Mouse (Mus musculus) adrenal gland, adult (tissue): Measurements from ENCODE around the gene Ucp2.

Experiments
- DNase-seq, 2 experiments: peaks; one replicate each; pipeline ENCODE4 v3.0.0; 2022 to 2023; ENCODE audit warnings: low spot score in 1 of 2; ENCODE audit not compliant: inconsistent age in 2 of 2

Gene Ucp2

DNA sequence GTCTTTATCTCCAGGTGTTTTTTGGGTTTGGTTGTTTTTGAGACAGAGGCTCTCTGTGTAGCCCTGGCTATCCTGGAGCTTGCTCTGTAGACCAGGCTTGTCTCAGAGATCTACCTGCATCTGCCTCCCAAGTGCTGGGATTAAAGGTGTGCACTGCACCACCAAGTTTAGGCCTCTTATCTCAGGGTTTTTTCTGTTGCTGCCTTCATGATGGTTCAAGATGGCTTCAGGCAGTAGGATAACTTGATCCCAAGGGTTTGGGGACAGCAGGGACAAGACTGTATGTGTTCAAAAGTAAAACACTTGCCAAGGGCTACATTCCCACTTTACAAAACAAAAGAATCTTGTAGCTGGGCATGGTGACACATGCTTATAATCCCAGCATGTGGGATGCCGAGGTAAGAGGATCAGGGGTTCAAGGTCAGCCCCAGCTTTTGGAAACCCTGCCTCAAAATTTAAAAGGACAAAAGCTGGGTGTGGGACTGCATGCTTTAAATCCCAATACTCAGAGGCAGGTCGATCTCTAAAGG is 8.8 kb downstream of the Ucp2 start:
- no peak for DNase-seq

DNA sequence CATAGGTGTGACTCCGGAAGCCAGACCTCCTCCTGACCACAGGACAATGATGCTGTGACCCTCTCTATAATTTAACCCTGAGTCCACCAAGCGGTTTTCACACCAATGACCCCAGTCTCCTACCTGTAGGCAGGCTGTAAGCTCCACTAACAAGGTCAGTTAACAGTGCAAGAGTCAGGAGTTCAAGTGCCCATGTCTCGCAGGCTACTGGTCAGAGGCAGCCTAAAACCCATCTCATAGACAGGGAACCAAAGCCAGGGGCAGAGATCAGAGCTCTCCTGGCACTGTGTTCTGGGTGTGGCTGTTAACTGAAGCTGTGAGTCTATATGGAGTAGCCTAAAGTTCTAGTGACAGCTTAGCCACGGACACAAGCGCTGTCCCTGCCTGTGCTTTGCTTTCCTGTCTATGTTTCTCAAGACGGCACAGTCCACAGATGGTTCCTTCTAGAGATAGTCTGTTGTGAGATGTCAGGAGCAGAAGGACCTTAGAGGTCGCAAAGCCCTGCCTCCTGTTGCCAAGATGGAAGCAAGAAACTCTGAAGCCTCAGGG is 9.3 kb downstream of the Ucp2 start:
- peak in 1 of 2 experiments; percentile 45 for DNase-seq

DNA sequence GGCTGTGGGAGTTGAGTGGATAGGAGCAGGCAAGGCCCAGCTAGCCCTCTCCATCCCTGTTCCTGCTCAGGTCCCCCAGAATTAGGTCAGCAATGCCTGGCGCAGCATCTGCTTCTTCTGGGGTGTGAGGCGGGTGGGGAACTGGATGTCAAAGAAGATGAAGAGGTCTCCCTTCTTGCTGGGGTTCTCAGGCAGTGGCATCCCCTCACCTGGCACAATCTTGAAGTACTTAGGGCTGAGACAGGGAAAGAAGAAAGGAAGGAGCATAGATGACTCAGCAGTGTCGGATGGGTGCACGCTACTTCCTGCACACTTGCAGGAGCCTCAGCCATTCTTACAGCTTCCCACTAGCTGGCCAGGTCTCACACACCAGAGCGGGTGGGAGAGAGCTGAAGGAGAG is 9.9 kb downstream of the Ucp2 start:
- no peak for DNase-seq

DNA sequence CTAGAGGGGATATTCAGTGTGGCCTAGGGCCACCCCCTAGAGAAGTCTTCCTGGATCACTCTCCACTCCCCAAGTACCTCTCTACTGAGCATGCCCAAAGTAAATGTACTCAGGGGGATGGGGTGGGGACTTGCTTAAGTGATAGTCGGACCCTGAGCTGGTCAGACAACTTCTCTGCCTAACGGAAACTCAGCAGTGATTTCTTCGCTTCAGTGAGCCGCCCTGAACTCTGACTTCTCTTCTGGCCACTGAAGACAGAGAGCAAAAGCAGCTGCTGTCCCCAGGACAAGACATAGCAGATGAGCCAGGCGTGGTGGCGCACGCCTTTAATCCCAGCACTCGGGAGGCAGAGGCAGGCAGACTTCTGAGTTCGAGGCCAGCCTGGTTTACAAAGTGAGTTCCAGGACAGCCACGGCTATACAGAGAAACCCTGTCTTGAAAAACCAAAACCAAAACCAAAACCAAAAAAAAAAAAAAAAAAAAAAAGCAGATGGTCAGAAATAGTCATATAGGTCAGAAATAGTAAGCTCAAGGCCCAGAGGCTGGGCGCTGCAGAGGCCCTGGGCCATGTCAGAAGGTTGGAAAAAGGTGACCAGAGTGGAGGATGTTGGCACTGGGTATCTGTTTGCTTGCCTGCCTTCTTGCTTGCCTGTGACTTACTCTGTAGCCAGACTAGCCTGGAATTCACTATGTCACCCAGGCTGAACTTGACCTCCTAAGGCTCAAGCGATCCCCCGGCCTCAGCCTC is 11.8 kb downstream of the Ucp2 start:
- no peak for DNase-seq

DNA sequence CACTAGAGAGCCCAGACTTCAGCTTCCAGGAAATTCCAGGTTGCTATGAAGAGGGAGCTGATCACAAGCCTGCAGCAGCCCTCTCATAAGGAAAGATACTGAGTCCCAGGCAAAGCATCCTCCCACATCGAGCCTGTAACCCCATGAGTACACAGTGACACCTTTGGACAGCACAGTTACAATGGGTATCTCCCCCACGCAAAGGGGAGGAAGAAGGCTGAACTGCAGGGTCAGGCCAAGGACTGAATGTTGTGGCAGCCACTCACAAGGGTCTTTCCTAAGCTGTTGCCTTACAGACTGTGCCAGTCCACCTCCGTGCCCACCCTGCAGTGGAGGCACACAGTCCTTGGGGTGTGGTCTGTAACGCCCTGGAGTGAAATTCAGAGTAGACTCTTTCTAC is 13.4 kb downstream of the Ucp2 start:
- no peak for DNase-seq

DNA sequence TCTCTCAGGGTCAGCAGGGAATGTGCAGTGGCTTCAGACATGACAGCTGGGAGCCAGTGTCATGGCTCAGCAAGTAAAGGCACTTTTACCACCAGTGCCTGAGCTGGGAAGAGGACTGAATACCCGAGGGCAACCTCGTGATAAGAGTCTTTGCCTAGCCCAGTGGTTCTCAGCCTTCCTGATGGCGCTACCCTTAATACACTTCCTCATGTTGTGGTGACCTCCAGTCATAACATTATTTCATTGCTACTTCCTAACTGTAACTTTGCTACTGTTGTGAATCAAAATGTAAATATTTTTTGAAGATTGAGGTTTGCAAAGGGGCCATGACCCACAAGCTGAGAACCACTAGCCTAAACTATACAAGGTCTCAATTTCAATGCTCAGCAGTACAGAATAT is 15.5 kb downstream of the Ucp2 start:
- DNase-seq, result no peak

DNA sequence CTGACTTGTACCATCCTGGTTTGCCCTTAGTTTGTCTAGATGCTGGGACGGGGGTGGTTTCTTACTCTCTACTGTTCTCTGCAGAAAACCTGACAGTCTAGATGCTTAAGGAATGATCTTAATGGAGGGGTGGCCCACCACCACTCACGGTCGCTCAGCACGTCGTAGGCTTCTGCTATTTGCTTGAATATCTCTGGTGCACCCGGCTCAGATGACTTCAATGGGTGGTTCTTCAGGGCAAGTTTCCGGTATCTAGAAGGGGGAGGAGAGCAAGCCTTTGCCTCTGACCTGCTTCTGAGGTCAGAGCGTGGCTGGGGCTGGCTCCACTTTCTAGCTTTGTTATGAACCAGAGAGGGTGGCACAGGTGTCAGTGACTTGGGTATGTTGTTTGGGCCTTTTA is 18.5 kb downstream of the Ucp2 start:
- DNase-seq, result no peak

DNA sequence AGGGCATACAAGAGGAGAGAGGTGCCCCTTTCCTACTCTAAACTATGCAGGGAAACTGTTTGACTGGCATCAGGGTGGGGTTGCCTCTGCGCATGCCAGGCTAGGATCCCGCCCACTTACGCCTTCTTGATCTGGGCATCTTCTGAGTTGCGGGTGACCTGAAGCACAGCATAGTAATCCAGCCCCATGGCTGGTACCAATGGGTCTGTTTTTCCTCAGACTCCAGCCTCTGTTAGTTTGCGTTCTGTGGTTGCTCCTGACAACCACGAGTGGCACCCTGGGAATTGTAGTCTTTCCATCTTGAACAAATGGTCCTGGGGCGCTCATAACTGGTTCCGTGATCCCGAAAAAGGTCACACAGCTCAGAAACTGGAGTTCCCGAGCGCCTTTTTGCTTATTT is 21.4 kb downstream of the Ucp2 start, which contains the start of gene Dnajb13:
Gene Dnajb13, minus strand, starts transcription at position 388 of the 400 bp plus-strand sequence.
- peak in 1 of 2 experiments; percentile 31 for DNase-seq

DNA sequence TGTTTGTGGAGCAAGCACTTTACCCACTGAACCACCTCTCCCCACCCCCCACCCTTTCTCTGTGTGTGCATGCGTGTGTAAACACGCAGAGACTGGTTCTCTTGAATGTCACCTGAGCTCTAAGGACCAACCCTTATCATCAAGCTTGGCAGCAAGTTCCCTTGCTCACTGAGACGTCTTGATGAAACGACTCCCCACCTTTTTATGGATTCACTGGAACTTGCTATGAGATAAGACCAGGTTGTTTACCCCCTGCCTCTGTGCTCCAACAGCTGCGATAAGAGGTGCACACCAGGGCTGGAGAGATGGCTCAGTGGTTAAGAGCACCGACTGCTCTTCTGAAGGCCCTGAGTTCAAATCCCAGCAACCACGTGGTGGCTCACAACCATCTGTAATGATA is 27.1 kb downstream of the Ucp2 start:
- DNase-seq, result no peak

DNA sequence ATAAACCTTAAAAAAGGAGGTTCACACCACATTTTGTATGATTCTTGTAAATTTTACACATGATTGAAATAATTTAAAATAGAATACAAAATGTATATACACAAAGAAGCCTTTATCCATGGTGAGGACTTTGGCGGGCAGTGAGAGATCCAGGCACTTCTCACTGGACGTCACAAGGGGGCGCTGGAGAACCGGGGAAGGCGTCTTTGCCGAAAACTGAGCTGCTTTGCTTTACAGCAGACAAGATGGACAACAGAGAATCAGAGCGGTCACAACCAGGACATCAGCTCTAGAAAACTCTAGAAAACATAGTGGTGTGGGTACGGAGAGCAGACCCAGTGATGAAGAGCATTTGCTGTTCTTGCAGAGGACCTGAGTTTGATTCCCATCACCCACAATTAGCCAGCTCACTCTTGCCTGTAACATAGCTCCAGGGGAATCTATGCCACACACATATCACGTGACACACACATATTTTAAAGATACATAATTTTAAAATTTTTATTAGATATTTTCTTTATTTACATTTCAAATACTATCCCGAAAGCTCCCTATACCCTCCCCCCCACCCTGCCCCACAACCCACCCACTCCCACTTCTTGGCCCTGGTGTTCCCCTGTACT is 27.6 kb downstream of the Ucp2 start:
- peak; percentile 81 to 92 for DNase-seq

DNA sequence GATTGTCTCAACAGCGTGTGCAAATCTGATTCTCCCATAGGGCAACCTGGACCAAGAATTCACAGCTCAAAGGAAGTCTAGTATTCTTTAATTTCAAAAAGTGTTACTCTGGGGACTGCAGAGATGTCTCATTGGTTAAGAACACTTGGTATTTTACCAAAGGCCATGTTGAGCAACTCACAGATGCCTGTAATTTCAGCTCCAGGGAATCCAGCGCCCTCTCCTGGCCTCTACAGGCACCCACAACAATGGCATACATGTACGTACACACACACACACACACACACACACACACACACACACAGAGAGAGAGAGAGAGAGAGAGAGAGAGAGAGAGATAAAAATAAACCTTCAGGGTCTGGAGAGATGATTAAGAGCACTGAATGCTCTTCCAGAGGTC is 29.1 kb downstream of the Ucp2 start:
- no peak for DNase-seq

DNA sequence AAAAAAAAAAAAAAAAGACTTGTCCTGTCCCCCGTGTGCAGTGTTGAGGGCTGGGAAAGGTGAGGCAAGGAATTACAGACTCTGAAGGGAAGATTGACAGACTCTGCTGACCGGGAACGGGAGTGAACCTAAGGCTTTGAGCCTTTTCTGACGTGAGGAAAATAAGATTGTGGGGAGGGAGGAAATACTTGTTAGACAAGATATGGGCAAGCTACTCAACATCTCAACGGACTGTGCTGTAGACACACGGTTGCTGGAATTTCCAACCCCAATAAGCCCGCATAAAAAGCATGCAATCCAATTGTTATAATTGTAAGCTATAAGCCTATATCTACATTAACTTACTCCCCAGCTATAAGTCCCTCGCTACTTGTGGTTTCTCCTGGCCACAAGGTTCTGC is 31.5 kb downstream of the Ucp2 start:
- DNase-seq, result no peak

DNA sequence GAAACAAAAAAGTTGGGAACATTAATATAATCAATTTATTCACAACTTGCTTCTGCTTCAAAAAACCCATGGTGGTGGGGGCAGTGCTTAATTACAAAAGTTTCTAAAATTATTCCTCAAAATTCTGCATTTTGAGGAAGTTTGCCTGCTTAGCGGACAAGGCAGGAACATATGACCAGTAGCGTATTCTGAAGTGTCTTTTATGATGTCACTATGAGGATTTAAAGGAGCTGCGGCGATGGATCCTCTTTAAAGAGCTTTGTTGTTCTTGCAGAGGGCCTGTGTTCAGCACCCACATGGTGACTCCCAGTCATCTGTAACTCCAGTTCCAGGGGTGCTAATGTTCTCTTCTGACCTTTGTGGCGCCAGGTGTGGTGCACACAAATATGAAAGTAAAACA is 37.6 kb downstream of the Ucp2 start:
- DNase-seq, result no peak

DNA sequence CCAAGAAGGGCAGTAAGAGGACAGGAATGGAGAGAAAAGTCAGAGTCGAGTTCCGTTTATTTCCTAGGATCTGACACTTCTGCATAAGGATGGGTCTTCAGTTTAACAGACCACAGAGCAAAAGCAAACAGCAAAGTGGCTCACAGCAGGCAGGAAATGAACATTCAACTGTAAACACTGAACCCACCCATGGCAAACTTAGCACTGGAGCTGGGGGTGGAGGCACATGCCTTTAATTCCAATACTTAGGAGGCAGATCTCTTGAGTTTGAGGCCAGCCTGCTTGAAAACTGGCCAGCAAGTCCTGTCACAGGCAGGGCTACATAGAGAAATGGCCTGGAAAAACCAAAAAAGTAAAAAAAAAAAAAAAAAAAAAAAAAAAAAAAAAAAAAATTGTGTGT is 40.4 kb downstream of the Ucp2 start:
- no peak for DNase-seq

DNA sequence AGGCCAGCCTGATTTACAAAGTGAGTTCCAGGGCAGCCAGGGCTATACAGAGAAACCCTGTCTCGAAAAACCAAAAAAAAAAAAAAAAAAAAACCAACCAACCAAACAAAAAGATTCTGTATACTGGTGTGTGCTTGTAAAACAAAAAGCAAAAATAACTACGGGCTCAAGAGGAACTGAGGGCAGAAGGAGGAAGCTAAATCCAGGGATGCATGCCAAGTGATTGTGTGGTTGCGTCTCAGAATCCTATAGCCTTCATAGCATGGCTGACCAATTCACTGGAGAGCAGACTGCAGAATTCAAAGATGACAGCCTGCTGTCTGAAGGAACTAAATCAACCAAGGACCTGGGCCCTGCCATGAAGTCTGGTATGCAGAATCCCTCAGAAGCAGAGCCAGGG is 41.1 kb downstream of the Ucp2 start:
- DNase-seq, result no peak

DNA sequence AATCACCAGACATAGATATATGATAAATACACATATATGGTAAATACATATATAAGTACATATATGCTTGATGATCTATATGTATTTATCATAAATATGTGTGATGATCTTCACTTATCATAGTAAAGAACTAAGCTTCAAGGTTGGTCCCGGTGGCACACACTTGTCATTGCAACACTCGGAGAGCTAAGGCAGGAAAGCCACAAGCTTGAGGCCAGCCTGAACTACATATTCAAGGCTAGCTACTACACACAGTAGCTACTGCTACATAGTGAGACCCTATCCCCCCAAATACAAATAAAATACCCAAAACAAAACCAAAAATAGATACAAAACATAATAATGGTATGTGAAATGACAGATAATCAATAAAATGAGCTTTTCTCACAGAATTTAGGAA is 42.7 kb downstream of the Ucp2 start:
- DNase-seq, result no peak

DNA sequence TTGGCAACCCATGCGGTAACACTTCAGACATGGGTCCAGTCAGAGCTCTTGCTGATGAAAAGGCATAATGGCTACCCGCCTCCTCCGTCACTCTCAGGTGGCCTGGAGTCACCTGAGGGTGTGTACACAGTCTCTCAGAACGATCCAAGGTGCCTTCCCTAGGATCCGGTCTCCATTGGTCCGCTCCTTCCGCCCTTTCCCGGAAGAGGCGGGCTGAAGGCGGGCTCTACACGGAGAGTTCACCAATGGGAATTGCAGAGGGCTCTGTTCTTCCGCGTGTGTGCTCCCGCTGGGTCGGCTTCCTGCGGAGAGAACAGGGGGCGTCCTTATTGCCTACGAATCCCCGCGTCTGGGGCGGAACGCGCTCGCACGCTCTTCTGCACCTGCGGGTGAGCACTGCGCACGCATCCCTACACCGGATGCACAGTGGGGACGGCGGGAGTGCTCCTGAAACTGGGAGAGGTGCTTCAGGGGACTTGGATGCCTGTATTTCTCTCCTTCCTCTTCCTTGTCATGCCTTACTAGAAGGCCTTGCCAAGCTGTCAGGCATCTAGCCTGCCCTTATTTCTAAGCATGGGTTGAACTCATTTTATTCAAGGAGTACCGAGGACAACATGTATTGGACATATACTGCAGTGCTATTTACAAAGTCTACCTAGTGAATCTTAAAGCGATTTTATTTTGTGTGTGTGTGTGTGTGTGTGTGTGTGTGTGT is 43.8 kb downstream of the Ucp2 start, which contains the start of gene Coa4:
Gene Coa4, plus strand, starts transcription at position 268 of the 715 bp plus-strand sequence.
- peak; percentile 89 to 94 for DNase-seq

DNA sequence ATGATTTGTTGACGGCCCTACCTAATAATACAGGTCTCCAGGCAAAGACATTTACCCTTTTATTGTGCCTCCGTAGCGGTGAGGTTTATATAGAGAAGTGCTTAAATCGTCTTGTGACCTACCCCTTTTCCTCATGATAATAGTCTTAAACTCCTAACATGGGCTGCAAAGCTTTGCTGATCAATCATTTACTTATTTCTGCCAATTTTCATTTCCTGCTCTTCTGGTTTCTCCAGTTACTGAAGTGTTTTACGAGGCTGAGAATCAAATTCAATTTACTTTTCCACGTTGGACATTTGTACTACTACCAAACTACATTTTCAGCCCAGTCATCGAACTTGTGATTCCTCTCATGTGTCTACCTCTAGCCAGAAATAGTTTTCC is 44.4 kb downstream of the Ucp2 start:
- no peak for DNase-seq

DNA sequence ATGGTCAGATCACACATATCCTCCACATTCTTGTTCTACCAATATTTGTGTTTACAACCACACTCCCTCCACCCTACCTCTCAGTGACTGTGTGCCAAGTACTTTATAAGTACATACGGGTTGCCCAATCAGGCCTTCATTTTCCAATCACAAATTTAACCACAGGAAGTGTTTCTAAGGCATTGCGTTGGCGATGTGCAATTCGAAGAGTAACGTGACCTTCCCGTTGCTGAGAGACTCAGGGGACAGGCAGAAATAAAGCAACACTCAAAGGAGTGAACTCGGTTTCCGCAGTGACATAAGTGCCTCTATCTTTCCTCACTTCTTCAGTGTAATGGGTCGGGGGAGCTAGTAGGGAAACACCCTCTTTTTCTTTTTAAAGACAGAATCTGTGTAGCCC is 46.4 kb downstream of the Ucp2 start:
- DNase-seq, result no peak

DNA sequence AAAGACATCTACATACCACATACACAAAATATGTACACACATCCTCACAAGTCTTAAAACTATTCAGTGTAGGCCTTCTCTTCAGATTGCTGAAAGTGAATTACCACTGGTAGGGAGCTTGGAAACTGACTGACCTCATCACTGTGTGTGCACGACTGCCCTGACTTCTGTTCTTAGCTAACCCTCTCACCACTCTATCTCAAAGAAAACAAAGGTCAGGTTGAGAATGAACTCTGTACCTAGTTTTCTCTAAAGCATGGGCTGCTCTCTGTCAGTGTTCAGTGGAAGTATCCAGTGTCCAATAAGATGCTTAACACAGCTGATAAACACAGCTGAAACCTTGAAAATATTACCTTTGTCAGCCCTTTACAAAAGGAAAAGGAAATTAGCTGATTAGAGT is 51.3 kb downstream of the Ucp2 start:
- no peak for DNase-seq

DNA sequence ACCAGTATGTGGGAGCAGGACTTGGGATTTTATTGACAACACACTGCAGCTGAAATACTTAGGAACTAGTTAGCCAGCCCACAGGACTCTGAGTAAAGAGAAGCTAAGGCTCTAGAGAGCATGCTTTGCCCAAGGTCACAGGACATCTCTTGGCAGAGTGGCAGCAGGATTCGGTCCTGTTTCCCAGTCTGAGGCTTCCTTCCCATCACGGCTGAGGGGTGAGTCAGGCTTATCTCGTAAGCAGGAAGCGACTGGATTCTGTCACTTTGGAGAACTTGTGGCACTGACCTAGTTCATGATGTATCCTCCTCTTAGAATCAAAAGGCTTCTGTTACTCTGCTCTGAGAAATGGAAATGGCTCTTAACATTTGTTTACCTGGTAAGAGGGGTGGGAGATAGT is 54.5 kb downstream of the Ucp2 start:
- peak; percentile 86 for DNase-seq

DNA sequence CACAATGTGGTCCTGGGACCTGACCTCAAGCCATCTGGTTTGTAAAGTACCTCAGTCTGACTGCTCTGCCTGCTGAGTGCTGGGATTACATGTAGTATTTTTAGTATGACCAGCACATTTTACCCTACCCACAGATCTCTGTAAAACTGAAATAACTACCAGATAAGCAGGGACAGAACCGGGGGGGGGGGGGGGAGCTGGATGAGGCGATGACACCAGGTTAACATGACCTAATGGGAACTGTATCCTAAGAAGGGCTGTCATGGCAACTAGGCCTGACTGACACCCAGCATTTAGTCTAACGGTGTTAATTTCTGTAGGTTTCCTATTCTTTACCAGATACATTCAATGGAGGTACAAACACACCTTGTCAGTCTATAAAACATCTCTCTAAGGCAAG is 56.7 kb downstream of the Ucp2 start:
- no peak for DNase-seq
